Mouse (Mus musculus) intestine, postnatal 0 days (tissue): ENCODE results near the gene 2010111I01Rik. TPM values are rescaled to one million over a fixed set of nuclear protein-coding genes. Genes with fewer than 3 reads are reported as not detected.

Experiments used
- ATAC-seq: fragments of 200-750 bp; cut with Nextera tagmentation; 2 replicates; pipeline ENCODE4 v1.8.0; 2017; ENCODE audit warnings: mild to moderate bottlenecking, moderate TSS enrichment, moderate library complexity
- H3K27ac ChIP-seq: fragments of 300-500 bp; sonication (generic); 2 replicates; pipeline ENCODE4 v1.5.1; 2014; ENCODE audit warnings: mild to moderate bottlenecking, low read depth, low read length, moderate library complexity
- H3K27me3 ChIP-seq: fragments of 300-500 bp; sonication (generic); replicated peaks from 2 replicates; pipeline ENCODE4 v1.6.1; 2014; ENCODE audit warnings: low read length, mixed read lengths; ENCODE audit not compliant: control insufficient read depth, insufficient read depth
- H3K36me3 ChIP-seq: fragments of 300-500 bp; sonication (generic); 2 replicates; pipeline ENCODE4 v1.6.1; 2014; ENCODE audit warnings: mild to moderate bottlenecking, moderate library complexity; ENCODE audit not compliant: control insufficient read depth, insufficient read depth
- H3K4me1 ChIP-seq: fragments of 300-500 bp; sonication (generic); replicated peaks from 2 replicates; pipeline ENCODE4 v1.6.1; 2014; ENCODE audit warnings: antibody characterized with exemption, low read length, mixed read lengths; ENCODE audit not compliant: control insufficient read depth, insufficient read depth
- H3K4me2 ChIP-seq: fragments of 300-500 bp; sonication (generic); replicated peaks from 2 replicates; pipeline ENCODE4 v1.6.1; 2014; ENCODE audit warnings: low read depth, mild to moderate bottlenecking, moderate library complexity
- H3K4me3 ChIP-seq: fragments of 300-500 bp; sonication (generic); 2 replicates; pipeline ENCODE4 v1.5.1; 2014; ENCODE audit warnings: low read depth, low read length
- H3K9ac ChIP-seq: fragments of 300-500 bp; sonication (generic); 2 replicates; pipeline ENCODE4 v1.6.1; 2014; ENCODE audit warnings: mild to moderate bottlenecking, low read depth, low read length
- H3K9me3 ChIP-seq: fragments of 300-500 bp; sonication (generic); 2 replicates; pipeline ENCODE4 v1.6.1; 2016; ENCODE audit warnings: mixed run types; ENCODE audit not compliant: control insufficient read depth
- CTCF ChIP-seq: sonication (generic); IDR thresholded peaks from 2 replicates; pipeline ENCODE4 v1.5.1; 2016; ENCODE audit warnings: low read depth, mild to moderate bottlenecking, control low read depth, antibody characterized with exemption, moderate library complexity
- WGBS: fragments of 180-500 bp; shearing (Covaris S2); extraction: QIAGEN DNeasy Blood & Tissue Kit; methylation state at CpG from one replicate; pipeline ENCODE4 v1.1.7; 2014; 5-methylcytosine and 5-hydroxymethylcytosine counted together
- polyA plus RNA-seq: library from polyadenylated mRNA; unstranded; fragments of >200 nt; fragmentation: Nextera tagmentation; extraction: Ambion mirVana; gene quantifications from 2 replicates; pipeline ENCODE4 v1.2.1, GENCODE M21; 2015

The 2010111I01Rik gene
- polyA plus RNA-seq, 1 experiment from 2014 or later: 72.7 TPM

DNA sequence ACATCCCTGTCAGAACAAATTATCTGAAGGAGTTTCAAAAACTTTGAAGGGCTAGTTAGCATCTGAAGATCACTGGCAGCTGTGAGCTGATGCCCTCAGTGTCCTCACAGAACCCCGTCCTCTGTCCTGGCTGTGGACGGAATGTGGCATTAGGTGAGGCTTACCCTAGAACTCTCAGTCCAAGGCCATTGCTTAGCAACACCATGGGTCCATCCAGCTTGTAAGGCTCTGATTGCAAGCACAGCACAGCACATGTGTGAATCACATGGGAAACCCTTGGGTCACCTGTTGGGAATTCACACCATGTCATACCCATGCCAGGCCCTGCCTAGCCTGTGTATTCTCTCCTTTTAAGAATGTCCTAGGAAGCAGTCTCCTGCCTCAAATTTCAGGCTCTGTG, 332.3 kb downstream of the 2010111I01Rik start:
- no peak for ATAC-seq
- Histone ChIP-seq H3K27ac (no peak overlapping the region), H3K4me3 (no peak overlapping the region), H3K9ac (no peak overlapping the region), H3K4me1 (peaks cover 19% of the 10 kb centered on the region), H3K9me3 (no peaks in the 10 kb centered on the region), H3K27me3 (no peaks in the 10 kb centered on the region), H3K36me3 (peaks cover 52% of the 10 kb centered on the region), H3K4me2 (no peak overlapping the region)
- WGBS: 81% methylated on average over 2 of the region's 2 CpGs
- no peak for TF ChIP-seq CTCF

DNA sequence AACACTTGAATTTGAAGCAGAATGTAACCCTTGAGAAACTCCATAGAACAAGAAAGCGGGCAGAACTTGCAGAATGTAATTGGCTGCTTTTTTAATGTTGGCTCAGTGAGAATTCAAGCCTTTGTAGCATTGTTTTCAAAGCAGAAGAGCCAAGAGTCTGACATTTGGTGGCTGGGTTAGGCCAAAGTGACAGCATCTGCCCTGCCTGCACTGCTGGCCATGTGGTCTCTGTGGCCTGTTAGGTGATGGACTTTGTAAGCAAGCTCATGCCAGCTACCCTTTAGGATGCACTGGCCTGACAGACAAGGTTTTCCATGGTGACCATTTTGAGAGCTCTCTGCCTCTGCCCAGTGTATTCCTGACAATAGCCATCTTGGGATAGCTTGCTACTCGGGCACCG, 333.2 kb downstream of the 2010111I01Rik start:
- no peaks in the 10 kb centered on the region for H3K9me3 ChIP-seq
- no peak overlapping the region for H3K27ac ChIP-seq
- peaks cover 19% of the 10 kb centered on the region for H3K4me1 ChIP-seq
- no peaks in the 10 kb centered on the region for H3K27me3 ChIP-seq
- H3K4me3 ChIP-seq: no peak overlapping the region
- ATAC-seq: no peak
- peaks cover 61% of the 10 kb centered on the region for H3K36me3 ChIP-seq
- WGBS: 91% methylated on average over 3 of the region's 3 CpGs
- H3K4me2 ChIP-seq: no peak overlapping the region
- H3K9ac ChIP-seq: no peak overlapping the region
- no peak for TF ChIP-seq CTCF

DNA sequence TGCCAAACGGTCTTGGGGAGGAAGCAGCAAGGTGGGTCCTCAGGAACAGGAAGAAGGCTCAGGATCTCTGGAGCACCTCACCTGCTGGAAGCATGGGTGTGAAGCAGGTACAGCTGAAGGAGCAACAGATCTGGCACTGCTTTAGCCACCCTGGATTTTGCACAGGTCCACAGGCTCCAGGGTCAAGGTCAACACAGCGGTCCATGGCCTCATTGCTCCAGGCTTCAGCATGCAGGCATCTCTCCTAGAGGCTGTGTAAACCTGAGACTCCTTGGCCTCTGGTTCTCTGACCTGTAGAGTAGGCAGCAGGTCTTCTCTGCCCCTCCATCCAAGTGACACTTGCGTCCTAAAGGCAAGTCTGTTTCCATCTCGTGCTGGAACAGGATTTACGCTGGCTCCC, 334.2 kb downstream of the 2010111I01Rik start:
- H3K4me3 ChIP-seq: no peak overlapping the region
- H3K27ac ChIP-seq: no peak overlapping the region
- peaks cover 71% of the 10 kb centered on the region for H3K36me3 ChIP-seq
- H3K27me3 ChIP-seq: no peaks in the 10 kb centered on the region
- no peak for ATAC-seq
- H3K9me3 ChIP-seq: no peaks in the 10 kb centered on the region
- 82% methylated on average over 5 of the region's 5 CpGs for WGBS
- H3K9ac ChIP-seq: no peak overlapping the region
- no peak for TF ChIP-seq CTCF
- H3K4me2 ChIP-seq: no peak overlapping the region
- peaks cover 17% of the 10 kb centered on the region for H3K4me1 ChIP-seq

GRCm38 (mm10) chr13:63300929-63301328, 336.2 kb downstream of the 2010111I01Rik start:
- WGBS: 56% methylated on average over 7 of the region's 7 CpGs
- Histone ChIP-seq H3K9ac (no peak overlapping the region), H3K36me3 (peaks cover 77% of the 10 kb centered on the region), H3K4me1 (peaks cover 8% of the 10 kb centered on the region; the same call in 1 of the 2 replicates), H3K4me2 (no peak overlapping the region), H3K4me3 (no peak overlapping the region), H3K27ac (peak overlapping the region; percentile 35; the same call in 1 of the 2 replicates), H3K27me3 (no peaks in the 10 kb centered on the region), H3K9me3 (no peaks in the 10 kb centered on the region)
- ATAC-seq: no peak
- TF ChIP-seq CTCF: no peak

- no peak overlapping the region for H3K27ac ChIP-seq
- TF ChIP-seq CTCF: no peak
- no peak overlapping the region for H3K4me3 ChIP-seq
- peaks cover 70% of the 10 kb centered on the region for H3K36me3 ChIP-seq
- WGBS: 41% methylated on average over 3 of the region's 3 CpGs
- peaks cover 8% of the 10 kb centered on the region; the same call in 1 of the 2 replicates for H3K4me1 ChIP-seq
- no peak overlapping the region for H3K4me2 ChIP-seq
- H3K9me3 ChIP-seq: no peaks in the 10 kb centered on the region
- H3K9ac ChIP-seq: no peak overlapping the region
- ATAC-seq: no peak
- H3K27me3 ChIP-seq: no peaks in the 10 kb centered on the region
These were observed 337.1 kb downstream of the 2010111I01Rik start for GRCm38 (mm10) chr13:63301764-63302209.

- H3K4me1 ChIP-seq: peaks cover 8% of the 10 kb centered on the region; the same call in 1 of the 2 replicates
- ATAC-seq: no peak
- H3K9me3 ChIP-seq: no peaks in the 10 kb centered on the region
- H3K27me3 ChIP-seq: no peaks in the 10 kb centered on the region
- H3K36me3 ChIP-seq: peaks cover 66% of the 10 kb centered on the region
- WGBS: 91% methylated on average over 5 of the region's 5 CpGs
- no peak overlapping the region for H3K4me2 ChIP-seq
- H3K27ac ChIP-seq: no peak overlapping the region
- no peak overlapping the region for H3K9ac ChIP-seq
- no peak overlapping the region for H3K4me3 ChIP-seq
- TF ChIP-seq CTCF: no peak
These were observed 337.7 kb downstream of the 2010111I01Rik start for GRCm38 (mm10) chr13:63302381-63302780.
